Mouse (Mus musculus) E14TG2a.4 (cell line): ENCODE data around the gene Lsm6.

Experiments
- CTCF ChIP-seq: conservative IDR thresholded peaks from 2 replicates; pipeline ENCODE4 v1.5.1; 2014; ENCODE audit warnings: low read length
- NANOG ChIP-seq: IDR thresholded peaks from 2 replicates; pipeline ENCODE4 v1.6.1; 2014; ENCODE audit warnings: borderline replicate concordance, low read length, mixed read lengths
- POU5F1 ChIP-seq: IDR thresholded peaks from 2 replicates; pipeline ENCODE4 v1.6.1; 2014; ENCODE audit warnings: low read length, borderline replicate concordance

- TF ChIP-seq CTCF, result no peak
- no peak for TF ChIP-seq NANOG
- TF ChIP-seq POU5F1, result no peak
These were observed 23.6 kb upstream of the Lsm6 start for GRCm38 (mm10) chr8:78844559-78844958.
